Mouse (Mus musculus) hindbrain, embryonic 11.5 days (tissue): ENCODE data around the gene Rtl8a. TPM values are rescaled to one million over a fixed set of nuclear protein-coding genes. Genes with fewer than 3 reads are reported as not detected.
"Not testable (repeated sequence)": the region's sequence is repeated elsewhere in the genome, so short reads cannot be mapped to it uniquely, and the experiment has no call there.

Experiments used
- ATAC-seq: fragments of 200-750 bp; cut with Nextera tagmentation; 2 replicates; pipeline ENCODE4 v1.8.0; 2017; ENCODE audit warnings: mild to moderate bottlenecking, moderate TSS enrichment, moderate library complexity; ENCODE audit not compliant: low FRiP score
- DNase-seq: peaks from one replicate; pipeline ENCODE4 v3.0.0-alpha.2; 2015; ENCODE audit warnings: low spot score
- H3K27ac ChIP-seq: fragments of 300-500 bp; sonication (generic); 2 replicates; pipeline ENCODE4 v1.5.1; 2014; ENCODE audit warnings: mild to moderate bottlenecking, low read depth, low read length
- H3K27me3 ChIP-seq: fragments of 300-500 bp; sonication (generic); 2 replicates; pipeline ENCODE4 v1.6.1; 2014; ENCODE audit warnings: mild to moderate bottlenecking, low read length, moderate library complexity, mixed read lengths; ENCODE audit not compliant: control insufficient read depth, insufficient read depth
- H3K36me3 ChIP-seq: fragments of 300-500 bp; sonication (generic); 2 replicates; pipeline ENCODE4 v1.6.1; 2014; ENCODE audit warnings: mild to moderate bottlenecking, low read length, moderate library complexity, mixed read lengths; ENCODE audit not compliant: control insufficient read depth, insufficient read depth
- H3K4me1 ChIP-seq: fragments of 300-500 bp; sonication (generic); replicated peaks from 2 replicates; pipeline ENCODE4 v1.6.1; 2014; ENCODE audit warnings: low read length, mixed read lengths; ENCODE audit not compliant: control insufficient read depth, insufficient read depth
- H3K4me2 ChIP-seq: fragments of 300-500 bp; sonication (generic); replicated peaks from 2 replicates; pipeline ENCODE4 v1.6.1; 2014; ENCODE audit warnings: mild to moderate bottlenecking, low read depth, low read length
- H3K4me3 ChIP-seq: fragments of 300-500 bp; sonication (generic); 2 replicates; pipeline ENCODE4 v1.5.1; 2014; ENCODE audit warnings: low read depth, low read length
- H3K9ac ChIP-seq: fragments of 300-500 bp; sonication (generic); 2 replicates; pipeline ENCODE4 v1.6.1; 2014; ENCODE audit warnings: low read depth, low read length
- H3K9me3 ChIP-seq: fragments of 300-500 bp; sonication (generic); 2 replicates; pipeline ENCODE4 v1.6.1; 2016; ENCODE audit warnings: low read length; ENCODE audit not compliant: control insufficient read depth
- WGBS: fragments of 180-500 bp; shearing (Covaris S2); extraction: QIAGEN DNeasy Blood & Tissue Kit; methylation state at CpG from one replicate; pipeline ENCODE4 v1.1.7; 2014; 5-methylcytosine and 5-hydroxymethylcytosine counted together
- polyA plus RNA-seq: library from polyadenylated mRNA; unstranded; fragments of >200 nt; fragmentation: Nextera tagmentation; extraction: Ambion mirVana; gene quantifications from 2 replicates; pipeline ENCODE4 v1.2.1, GENCODE M21; 2014

Rtl8a gene
- polyA plus RNA-seq, 1 experiment from 2014 or later, result 111 TPM

DNA sequence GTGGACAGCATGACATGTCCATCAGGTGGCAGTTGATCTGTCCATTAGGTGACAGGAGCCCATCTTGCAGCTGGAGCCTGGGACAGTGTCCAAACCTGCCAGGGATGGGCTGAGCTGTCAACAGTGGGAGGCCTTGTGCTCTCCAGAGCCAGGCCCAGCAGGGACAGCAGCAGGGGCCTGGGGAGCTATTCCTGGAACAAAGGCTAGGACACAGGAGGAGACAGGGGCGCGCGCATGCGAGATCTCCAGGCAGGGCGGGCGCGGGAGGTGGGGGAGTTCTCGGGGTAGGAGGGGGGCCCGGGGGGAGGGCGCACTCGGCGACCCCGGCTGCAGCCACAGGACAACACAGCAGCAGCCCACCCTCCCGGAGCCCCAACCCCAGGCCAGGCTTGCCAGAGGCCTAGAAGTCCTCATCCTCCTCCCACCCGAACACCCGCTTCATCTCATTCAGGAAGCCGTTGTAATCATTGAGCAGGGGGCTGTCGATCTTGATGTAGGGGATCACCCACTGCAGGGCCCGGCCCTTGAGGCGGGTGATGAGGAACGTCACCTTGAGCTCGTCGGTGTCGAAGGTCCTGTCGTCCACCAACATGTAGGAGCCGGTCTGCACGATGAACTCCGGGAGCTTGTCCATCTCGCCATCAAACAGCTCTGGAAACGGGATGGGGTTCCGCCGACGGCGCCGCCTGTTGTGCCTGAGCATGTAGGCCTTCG lies 26.2 kb upstream of the Rtl8a start:
- H3K4me3 ChIP-seq, result peak overlapping the region; percentile 25
- H3K9ac ChIP-seq, H3K4me1 ChIP-seq, DNase-seq, H3K27me3 ChIP-seq, H3K9me3 ChIP-seq, H3K27ac ChIP-seq, H3K36me3 ChIP-seq: not testable (repeated sequence)
- WGBS, result no CpG with 5 or more reads among the region's 36 CpGs
- peak; percentile 77 for ATAC-seq
- H3K4me2 ChIP-seq, result peak overlapping the region; percentile 21; the same call in 1 of the 2 replicates

GRCm38 (mm10) chrX:53652917-53653316 lies 9.4 kb upstream of the Rtl8a start:
- ATAC-seq, H3K36me3 ChIP-seq, H3K4me1 ChIP-seq, H3K27me3 ChIP-seq, H3K4me2 ChIP-seq, H3K27ac ChIP-seq, H3K9ac ChIP-seq, H3K4me3 ChIP-seq, DNase-seq, H3K9me3 ChIP-seq: not testable (repeated sequence)
- 66% methylated on average over 4 of the region's 4 CpGs for WGBS

DNA sequence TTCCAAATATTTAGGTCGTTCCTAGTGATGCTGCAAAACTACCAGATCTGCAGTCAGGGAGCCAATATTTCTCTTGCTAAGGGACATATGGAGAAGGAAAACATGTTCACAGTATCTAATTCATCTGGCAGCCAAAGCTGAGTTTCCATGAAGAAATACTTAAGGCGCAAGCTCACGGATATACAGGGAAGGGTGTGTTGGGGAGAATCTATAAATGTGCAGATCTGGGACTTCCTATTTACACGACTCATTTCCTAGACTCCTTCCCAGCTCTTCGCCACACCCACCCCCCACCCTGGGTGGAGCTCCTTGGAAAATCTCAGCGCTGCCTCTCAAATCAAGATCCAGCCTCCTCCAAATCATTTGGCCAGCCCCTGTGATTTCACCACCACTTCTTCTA lies 2.4 kb upstream of the Rtl8a start:
- ATAC-seq (no peak), DNase-seq (no peak)
- WGBS, result 85% methylated on average over 6 of the region's 6 CpGs
- Histone ChIP-seq H3K4me2 (no peak overlapping the region), H3K36me3 (no peaks in the 10 kb centered on the region), H3K9me3 (no peaks in the 10 kb centered on the region), H3K27ac (no peak overlapping the region), H3K27me3 (no peaks in the 10 kb centered on the region), H3K4me3 (no peak overlapping the region), H3K9ac (no peak overlapping the region), H3K4me1 (no peaks in the 10 kb centered on the region)

DNA sequence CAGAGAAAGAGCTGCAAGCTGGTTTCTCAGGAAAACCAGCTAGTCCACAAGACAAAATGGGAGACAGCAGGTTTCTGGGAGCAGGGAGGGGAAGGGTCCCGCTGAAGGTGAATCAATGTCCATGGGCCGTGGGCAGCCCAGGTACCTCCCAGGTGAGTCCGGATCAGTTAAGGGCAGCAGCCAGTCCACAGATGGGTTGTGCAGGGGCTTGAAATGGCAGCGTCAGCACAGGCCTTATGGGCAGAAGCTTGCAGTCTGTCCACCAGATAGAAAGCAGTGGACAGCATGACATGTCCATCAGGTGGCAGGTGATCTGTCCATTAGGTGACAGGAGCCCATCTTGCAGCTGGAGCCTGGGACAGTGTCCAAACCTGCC lies 890 bp downstream of the Rtl8a start:
- H3K4me3 ChIP-seq, H3K36me3 ChIP-seq: not testable (repeated sequence)

GRCm38 (mm10) chrX:53638107-53638506 lies 5.4 kb downstream of the Rtl8a start:
- H3K27ac ChIP-seq, H3K9me3 ChIP-seq, H3K4me1 ChIP-seq, H3K9ac ChIP-seq, H3K27me3 ChIP-seq, H3K4me2 ChIP-seq, H3K36me3 ChIP-seq, H3K4me3 ChIP-seq, ATAC-seq, DNase-seq: not testable (repeated sequence)
- WGBS, result 60% methylated on average over 3 of the region's 3 CpGs

More for the DNA sequence above, 890 bp downstream of the Rtl8a start:
- DNase-seq, ATAC-seq, H3K4me2 ChIP-seq, H3K9me3 ChIP-seq, H3K27ac ChIP-seq, H3K4me1 ChIP-seq, H3K9ac ChIP-seq, H3K27me3 ChIP-seq: not testable (repeated sequence)
- WGBS, result 72% methylated on average over 3 of the region's 4 CpGs

DNA sequence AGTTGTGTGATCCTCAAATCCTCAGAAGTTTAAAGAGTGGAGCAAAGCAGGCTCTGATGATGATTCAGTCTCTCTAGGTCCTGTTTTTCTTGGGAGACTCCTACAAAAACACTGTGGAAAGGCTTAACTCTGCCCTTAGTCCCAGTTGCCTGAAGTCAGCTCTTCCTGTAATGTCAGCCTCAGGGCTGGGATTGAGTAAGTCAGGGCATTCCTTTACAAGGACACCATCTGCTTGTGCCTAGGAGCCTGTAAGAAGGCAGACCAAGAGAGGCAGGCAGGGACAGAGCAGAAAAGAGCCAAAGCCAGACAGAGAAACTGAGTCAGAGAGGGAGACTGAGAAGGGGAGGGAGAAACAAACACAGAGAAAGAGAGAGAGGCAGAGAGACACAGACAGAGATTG lies 32.1 kb downstream of the Rtl8a start:
- H3K9ac ChIP-seq, H3K27me3 ChIP-seq, H3K4me3 ChIP-seq, H3K27ac ChIP-seq, H3K36me3 ChIP-seq, H3K4me1 ChIP-seq, H3K9me3 ChIP-seq, DNase-seq, ATAC-seq, H3K4me2 ChIP-seq: not testable (repeated sequence)

GRCm38 (mm10) chrX:53610571-53610970 lies 32.9 kb downstream of the Rtl8a start:
- H3K4me2 ChIP-seq, result no peak overlapping the region
- no peaks in the 10 kb centered on the region for H3K9me3 ChIP-seq
- DNase-seq (peak; percentile 73), ATAC-seq (no peak)
- H3K27me3 ChIP-seq, result no peaks in the 10 kb centered on the region
- no peaks in the 10 kb centered on the region for H3K36me3 ChIP-seq
- H3K4me3 ChIP-seq, result no peak overlapping the region
- H3K4me1 ChIP-seq, result no peaks in the 10 kb centered on the region
- 5% methylated on average over 3 of the region's 3 CpGs for WGBS
- H3K9ac ChIP-seq, result no peak overlapping the region
- no peak overlapping the region for H3K27ac ChIP-seq

DNA sequence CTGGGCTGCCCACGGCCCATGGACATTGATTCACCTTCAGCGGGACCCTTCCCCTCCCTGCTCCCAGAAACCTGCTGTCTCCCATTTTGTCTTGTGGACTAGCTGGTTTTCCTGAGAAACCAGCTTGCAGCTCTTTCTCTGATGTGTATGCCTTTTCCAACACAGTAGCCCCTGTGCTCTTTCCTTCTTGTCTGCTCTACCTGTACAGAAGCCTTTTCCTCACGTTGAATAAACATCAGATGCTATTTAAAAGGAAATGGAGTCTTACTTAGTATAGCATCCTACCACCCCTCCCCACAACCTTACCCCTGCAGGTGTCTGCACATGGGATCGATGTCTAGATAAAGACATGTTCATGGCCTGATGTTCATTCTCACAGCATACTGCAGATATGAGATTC lies 34.6 kb downstream of the Rtl8a start, which contains the start of gene Gm14597:
Gene Gm14597, minus strand, starts transcription at position 101 of the 400 bp plus-strand sequence.
- H3K27me3 ChIP-seq, H3K9me3 ChIP-seq, H3K4me1 ChIP-seq, ATAC-seq, DNase-seq, H3K36me3 ChIP-seq: not testable (repeated sequence)
- peak within 1 kb of the TSS; percentile 53 for H3K9ac ChIP-seq
- peak within 1 kb of the TSS; percentile 54; the same call in 1 of the 2 replicates for H3K27ac ChIP-seq
- WGBS, result 80% methylated on average over 2 of the region's 4 CpGs
- H3K4me2 ChIP-seq, result peak within 1 kb of the TSS; percentile 42
- H3K4me3 ChIP-seq, result peak within 1 kb of the TSS; percentile 37

GRCm38 (mm10) chrX:53608122-53608813 lies 35.2 kb downstream of the Rtl8a start:
- peak; percentile 74 for ATAC-seq
- Histone ChIP-seq H3K9me3 (no peaks in the 10 kb centered on the region), H3K27ac (peak overlapping the region; percentile 54; the same call in 1 of the 2 replicates), H3K27me3 (no peaks in the 10 kb centered on the region), H3K36me3 (no peaks in the 10 kb centered on the region), H3K4me2 (peak overlapping the region; percentile 42), H3K4me3 (peak overlapping the region; percentile 37), H3K9ac (peak overlapping the region; percentile 53), H3K4me1 (no peaks in the 10 kb centered on the region)
- peak; percentile 29 for DNase-seq
- 30% methylated on average over 17 of the region's 18 CpGs for WGBS
